Mouse (Mus musculus) gastrocnemius, postnatal 36 days (tissue): ENCODE measurements around the gene Fam162a. TPM values are rescaled to one million over a fixed set of nuclear protein-coding genes. Genes with fewer than 3 reads are reported as not detected.
"Not testable (repeated sequence)": the region's sequence is repeated elsewhere in the genome, so short reads cannot be mapped to it uniquely, and the experiment has no call there.

Source experiments
- DNase-seq, 2 experiments: peaks; one replicate each; pipeline ENCODE4 v3.0.0; 2022
- intact Hi-C: fragments of 180-260 bp; cut with DNase I; formaldehyde crosslinking; loops from one replicate; pipeline ENCODE4 v1.15.1; 2025
- total RNA-seq, 2 experiments: library from RNA; stranded (reverse); gene quantifications; 2 replicates each; pipeline ENCODE4 v1.2.3; 2021

Gene Fam162a
- total RNA-seq, 2 experiments from 2014 or later, result 108 to 113 TPM

- no peak for DNase-seq
- intact Hi-C loops, result no loop called here
These were observed 8.1 kb downstream of the Fam162a start for GRCm38 (mm10) chr16:36063315-36063714.

- DNase-seq, intact Hi-C loops: not testable (repeated sequence)
These were observed 8.9 kb downstream of the Fam162a start for GRCm38 (mm10) chr16:36062534-36062933.

- intact Hi-C loops, result no loop called here
- no peak for DNase-seq
These were observed 13.4 kb downstream of the Fam162a start for GRCm38 (mm10) chr16:36057933-36058475.

- intact Hi-C loops, result no loop called here
- no peak for DNase-seq
These were observed 15.0 kb downstream of the Fam162a start for GRCm38 (mm10) chr16:36056416-36056815.

GRCm38 (mm10) chr16:36054920-36055319 lies 16.5 kb downstream of the Fam162a start:
- no peak for DNase-seq
- intact Hi-C loops, result no loop called here

- DNase-seq, result no peak
- intact Hi-C loops, result no loop called here
These were observed 17.7 kb downstream of the Fam162a start for GRCm38 (mm10) chr16:36053524-36054275.

GRCm38 (mm10) chr16:36051491-36051890 lies 19.9 kb downstream of the Fam162a start:
- DNase-seq, result no peak
- intact Hi-C loops, result no loop called here

GRCm38 (mm10) chr16:36047538-36047937 lies 23.9 kb downstream of the Fam162a start:
- intact Hi-C loops, result loop anchor here (10.0 kb wide), 1 partner anchor 173 kb away; the partner anchor contains the start of gene Parp14
- DNase-seq, result no peak

- intact Hi-C loops, result loop anchor here (10.0 kb wide), 1 partner anchor 169 kb away; the partner anchor contains the start of gene Parp14
- no peak for DNase-seq
These were observed 27.4 kb downstream of the Fam162a start for GRCm38 (mm10) chr16:36043964-36044363.

- intact Hi-C loops, result loop anchor here (10.0 kb wide), 1 partner anchor 168 kb away; the partner anchor contains the start of gene Parp14
- DNase-seq, result no peak
These were observed 28.3 kb downstream of the Fam162a start for GRCm38 (mm10) chr16:36043073-36043472.

GRCm38 (mm10) chr16:36041625-36042020 lies 29.8 kb downstream of the Fam162a start:
- intact Hi-C loops, result loop anchor here (10.0 kb wide), 1 partner anchor 167 kb away; the partner anchor contains the start of gene Parp14
- DNase-seq, result no peak

- intact Hi-C loops, result loop anchor here (10.0 kb wide), 1 partner anchor 166 kb away; the partner anchor contains the start of gene Parp14
- peak; percentile 82 to 89 for DNase-seq
These were observed 30.5 kb downstream of the Fam162a start, which contains the start of gene Wdr5b for GRCm38 (mm10) chr16:36040640-36041624. Gene Wdr5b (plus strand): TSS chr16:36041190.

- intact Hi-C loops, result not testable (repeated sequence)
These were observed 43.3 kb downstream of the Fam162a start for GRCm38 (mm10) chr16:36028120-36028519.

GRCm38 (mm10) chr16:36016335-36016734 lies 55.1 kb downstream of the Fam162a start:
- intact Hi-C loops, result no loop called here

More at GRCm38 (mm10) chr16:36028120-36028519, 43.3 kb downstream of the Fam162a start:
- not testable (repeated sequence) for DNase-seq

GRCm38 (mm10) chr16:36008396-36008795 lies 63.0 kb downstream of the Fam162a start:
- DNase-seq, result no peak
- intact Hi-C loops, result no loop called here

More at GRCm38 (mm10) chr16:36016335-36016734, 55.1 kb downstream of the Fam162a start:
- no peak for DNase-seq

GRCm38 (mm10) chr16:35998852-35999251 lies 72.5 kb downstream of the Fam162a start:
- DNase-seq, intact Hi-C loops: not testable (repeated sequence)
